Mouse (Mus musculus): ENCODE results near the gene Camk1d. TPM values are rescaled to one million over a fixed set of nuclear protein-coding genes. Genes with fewer than 3 reads are reported as not detected.
"Not testable (repeated sequence)": the region's sequence is repeated elsewhere in the genome, so short reads cannot be mapped to it uniquely, and the experiment has no call there.

Gene Camk1d
- polyA plus RNA-seq, 2 experiments: 0.63 to 0.83 TPM

DNA sequence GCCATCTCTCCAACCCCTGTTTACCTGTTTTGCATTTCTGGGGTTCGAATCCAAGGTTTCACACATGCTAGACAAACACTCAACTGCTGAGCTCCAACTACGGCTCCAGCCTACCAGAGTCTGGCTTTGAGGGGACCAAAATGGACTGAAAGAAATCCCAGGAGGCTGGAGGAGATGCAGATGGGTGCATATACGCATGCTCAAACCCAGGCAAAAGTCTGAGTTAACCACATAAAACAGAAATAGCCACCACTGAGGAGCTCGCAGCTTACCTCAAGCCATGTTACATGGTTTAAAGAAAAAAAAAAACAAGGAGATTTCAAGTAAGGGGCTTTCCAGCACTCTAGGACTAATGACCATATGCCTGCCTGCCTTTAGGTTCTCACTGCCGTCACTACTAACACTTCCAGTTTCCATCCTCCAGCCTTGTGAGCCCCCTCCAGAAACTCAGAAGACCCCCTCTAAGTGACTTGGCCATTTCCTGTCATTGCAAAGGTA is 162.5 kb downstream of the Camk1d start:
- H3K9ac ChIP-seq (replicated peaks): no peak overlapping the region
- no peaks in the 10 kb centered on the region for H3K27me3 ChIP-seq (ENCODE audit: control insufficient read depth, insufficient read depth, low read length)
- no peak overlapping the region for H3K27ac ChIP-seq
- DNase-seq (ENCODE audit: low read depth in 3 of 3, low spot score in 3 of 3) (no peak), ATAC-seq (ENCODE audit: insufficient read depth) (no peak)
- WGBS (ENCODE audit: insufficient replicate concordance): 64% methylated on average over 5 of the region's 5 CpGs
- H3K4me3 ChIP-seq (ENCODE audit: insufficient read depth in 1 of 2, low read depth in 2 of 2, low read length in 2 of 2): no peak overlapping the region
- H3K4me2 ChIP-seq (ENCODE audit: low read depth): no peak overlapping the region
- no peaks in the 10 kb centered on the region for H3K9me3 ChIP-seq (ENCODE audit: control insufficient read depth, low read length)
- TF ChIP-seq CTCF (IDR thresholded peaks at IDR 0.05; ENCODE audit: low read depth) (no peak), EP300 (IDR thresholded peaks at IDR 0.05; ENCODE audit: low read depth) (no peak)
- peaks cover 0 to 8% of the 10 kb centered on the region in 2 experiments; a peak in 2 of 4 replicates for H3K4me1 ChIP-seq (replicated peaks; ENCODE audit: control insufficient read depth in 2 of 2, insufficient read depth in 2 of 2, low read length in 1 of 2)
- H3K36me3 ChIP-seq (replicated peaks; ENCODE audit: control insufficient read depth, insufficient read depth, low read depth): no peaks in the 10 kb centered on the region

DNA sequence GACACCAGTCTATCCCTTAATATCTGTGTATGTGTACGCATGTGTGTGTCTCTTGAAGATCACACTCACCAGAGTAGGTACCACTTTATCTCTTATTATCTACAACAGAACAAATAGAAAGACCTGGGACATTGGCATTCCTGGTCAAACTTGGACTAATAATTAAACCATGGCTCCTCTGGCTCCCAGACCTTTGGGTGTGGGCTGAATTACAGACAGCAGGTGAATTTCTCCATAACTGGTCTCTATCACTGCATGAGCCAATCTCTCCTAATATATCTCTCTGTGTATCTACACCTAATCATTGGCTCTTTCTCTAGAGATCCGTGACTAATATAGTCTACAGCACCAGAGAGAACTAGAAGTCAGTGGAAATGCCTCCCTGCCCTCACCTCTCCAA is 165.0 kb downstream of the Camk1d start:
- ATAC-seq (ENCODE audit: insufficient read depth): no peak

DNA sequence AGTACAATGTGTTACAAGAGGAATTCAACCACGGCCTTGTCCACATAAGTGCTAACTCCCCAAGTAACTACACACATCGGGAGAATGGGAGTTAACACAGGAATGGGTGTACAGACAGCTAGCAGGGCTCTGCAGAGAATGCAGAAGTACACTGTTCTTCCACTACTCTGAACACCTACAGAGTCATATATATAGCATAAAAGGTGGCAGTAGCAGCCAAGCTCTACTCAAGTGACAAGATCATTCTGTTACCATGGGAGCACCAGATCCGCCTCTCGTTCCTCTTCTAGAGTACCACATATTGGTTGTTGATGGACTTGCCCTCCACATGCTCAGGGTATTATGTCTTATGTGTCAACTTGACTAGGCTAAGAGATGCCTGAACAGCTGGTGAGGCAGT is 165.4 kb downstream of the Camk1d start:
- Histone ChIP-seq H3K4me3 (ENCODE audit: insufficient read depth in 1 of 2, low read depth in 2 of 2, low read length in 2 of 2) (no peak overlapping the region), H3K9me3 (ENCODE audit: control insufficient read depth, low read length) (no peaks in the 10 kb centered on the region), H3K9ac (replicated peaks) (no peak overlapping the region), H3K4me1 (replicated peaks; ENCODE audit: control insufficient read depth in 2 of 2, insufficient read depth in 2 of 2, low read length in 1 of 2) (peaks cover 0 to 8% of the 10 kb centered on the region in 2 experiments; a peak in 2 of 4 replicates), H3K4me2 (ENCODE audit: low read depth) (no peak overlapping the region), H3K27me3 (ENCODE audit: control insufficient read depth, insufficient read depth, low read length) (no peaks in the 10 kb centered on the region), H3K27ac (no peak overlapping the region), H3K36me3 (replicated peaks; ENCODE audit: control insufficient read depth, insufficient read depth, low read depth) (no peaks in the 10 kb centered on the region)
- WGBS (ENCODE audit: insufficient replicate concordance): 72% methylated on average over 4 of the region's 4 CpGs
- no peak for TF ChIP-seq CTCF (IDR thresholded peaks at IDR 0.05; ENCODE audit: low read depth)
- no peak for TF ChIP-seq EP300 (IDR thresholded peaks at IDR 0.05; ENCODE audit: low read depth)
- ATAC-seq (ENCODE audit: insufficient read depth) (no peak), DNase-seq (ENCODE audit: low read depth in 3 of 3, low spot score in 3 of 3) (no peak)

More for the DNA sequence above, 165.0 kb downstream of the Camk1d start:
- Histone ChIP-seq H3K4me3 (ENCODE audit: insufficient read depth in 1 of 2, low read depth in 2 of 2, low read length in 2 of 2) (no peak overlapping the region), H3K9me3 (ENCODE audit: control insufficient read depth, low read length) (no peaks in the 10 kb centered on the region), H3K36me3 (replicated peaks; ENCODE audit: control insufficient read depth, insufficient read depth, low read depth) (no peaks in the 10 kb centered on the region), H3K27me3 (ENCODE audit: control insufficient read depth, insufficient read depth, low read length) (no peaks in the 10 kb centered on the region), H3K27ac (no peak overlapping the region), H3K4me2 (ENCODE audit: low read depth) (no peak overlapping the region), H3K4me1 (replicated peaks; ENCODE audit: control insufficient read depth in 2 of 2, insufficient read depth in 2 of 2, low read length in 1 of 2) (peaks cover 0 to 8% of the 10 kb centered on the region in 2 experiments; a peak in 2 of 4 replicates), H3K9ac (replicated peaks) (no peak overlapping the region)
- no peak for DNase-seq (ENCODE audit: low read depth in 3 of 3, low spot score in 3 of 3)
- TF ChIP-seq EP300 (IDR thresholded peaks at IDR 0.05; ENCODE audit: low read depth) (no peak), CTCF (IDR thresholded peaks at IDR 0.05; ENCODE audit: low read depth) (no peak)
- 51% methylated on average over 2 of the region's 2 CpGs for WGBS (ENCODE audit: insufficient replicate concordance)

DNA sequence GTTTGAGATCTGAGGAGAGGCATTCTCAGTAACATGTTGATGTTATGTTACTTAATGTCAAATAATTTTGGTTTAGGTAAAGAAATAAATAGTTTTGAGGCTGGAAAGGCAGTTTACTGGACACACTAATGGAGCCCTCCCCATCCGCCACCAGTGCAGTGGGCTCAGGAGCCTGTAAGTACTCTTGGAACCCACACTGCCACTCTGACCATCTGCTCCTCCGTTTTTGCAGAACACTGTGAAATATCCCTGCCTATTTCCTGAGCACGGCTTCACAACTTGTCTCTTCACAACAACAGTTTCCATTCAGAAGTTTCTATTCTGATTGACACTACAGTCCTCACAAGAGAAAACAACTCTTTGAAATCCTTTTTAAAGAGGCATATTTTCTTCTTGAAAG is 173.4 kb downstream of the Camk1d start:
- no peaks in the 10 kb centered on the region for H3K4me1 ChIP-seq (replicated peaks; ENCODE audit: control insufficient read depth in 2 of 2, insufficient read depth in 2 of 2, low read length in 1 of 2)
- no peak overlapping the region for H3K27ac ChIP-seq
- ATAC-seq (ENCODE audit: insufficient read depth) (no peak), DNase-seq (ENCODE audit: low read depth in 3 of 3, low spot score in 3 of 3) (no peak)
- H3K36me3 ChIP-seq (replicated peaks; ENCODE audit: control insufficient read depth, insufficient read depth, low read depth): no peaks in the 10 kb centered on the region
- H3K4me2 ChIP-seq (ENCODE audit: low read depth): no peak overlapping the region
- TF ChIP-seq EP300 (IDR thresholded peaks at IDR 0.05; ENCODE audit: low read depth): no peak
- TF ChIP-seq CTCF (IDR thresholded peaks at IDR 0.05; ENCODE audit: low read depth): no peak
- H3K9me3 ChIP-seq (ENCODE audit: control insufficient read depth, low read length): no peaks in the 10 kb centered on the region
- WGBS (ENCODE audit: insufficient replicate concordance): 63% methylated on average over 3 of the region's 3 CpGs
- H3K27me3 ChIP-seq (ENCODE audit: control insufficient read depth, insufficient read depth, low read length): no peaks in the 10 kb centered on the region
- H3K9ac ChIP-seq (replicated peaks): no peak overlapping the region
- H3K4me3 ChIP-seq (ENCODE audit: insufficient read depth in 1 of 2, low read depth in 2 of 2, low read length in 2 of 2): no peak overlapping the region

DNA sequence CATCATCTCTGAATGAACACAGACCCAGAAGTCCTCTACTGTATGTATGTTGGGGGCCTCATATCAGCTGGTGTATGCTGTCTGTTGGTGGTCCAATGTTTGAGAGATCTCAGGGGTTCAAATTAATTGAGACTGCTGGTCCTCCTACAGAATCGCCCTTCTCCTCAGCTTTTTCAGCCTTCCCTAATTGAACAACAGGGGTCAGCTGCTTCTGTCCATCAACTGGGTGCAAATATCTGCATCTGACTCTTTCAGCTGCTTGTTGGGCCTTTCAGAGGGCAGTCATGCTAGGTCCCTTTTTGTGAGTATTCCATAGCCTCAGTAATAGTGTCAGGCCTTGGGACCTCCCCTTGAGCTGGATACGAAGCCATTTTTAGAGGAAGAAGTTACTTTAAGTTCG is 174.4 kb downstream of the Camk1d start:
- DNase-seq (ENCODE audit: low read depth in 3 of 3, low spot score in 3 of 3); H3K27me3 ChIP-seq (ENCODE audit: control insufficient read depth, insufficient read depth, low read length); H3K4me2 ChIP-seq (ENCODE audit: low read depth); H3K36me3 ChIP-seq (replicated peaks; ENCODE audit: control insufficient read depth, insufficient read depth, low read depth); H3K27ac ChIP-seq; H3K4me1 ChIP-seq (replicated peaks; ENCODE audit: control insufficient read depth in 2 of 2, insufficient read depth in 2 of 2, low read length in 1 of 2); H3K4me3 ChIP-seq (ENCODE audit: insufficient read depth in 1 of 2, low read depth in 2 of 2, low read length in 2 of 2); H3K9me3 ChIP-seq (ENCODE audit: control insufficient read depth, low read length); H3K9ac ChIP-seq (replicated peaks); ATAC-seq (ENCODE audit: insufficient read depth): not testable (repeated sequence)
- WGBS (ENCODE audit: insufficient replicate concordance): 51% methylated on average over 3 of the region's 3 CpGs

All from liver, embryonic 14.5 days (tissue).